Mouse (Mus musculus): ENCODE measurements around the gene Lbhd2. TPM values are rescaled to one million over a fixed set of nuclear protein-coding genes. Genes with fewer than 3 reads are reported as not detected.

Lbhd2 gene
- polyA plus RNA-seq, 1 experiment from 2014 or later: not detected

GRCm38 (mm10) chr12:111424547-111424946 is 17.9 kb downstream of the Lbhd2 start:
- no peak overlapping the region for H3K9ac ChIP-seq
- H3K4me1 ChIP-seq (replicated peaks): peaks cover 60% of the 10 kb centered on the region
- ATAC-seq (ENCODE audit: insufficient number of reproducible peaks, low FRiP score): no peak

GRCm38 (mm10) chr12:111425258-111425657 is 18.6 kb downstream of the Lbhd2 start:
- Histone ChIP-seq H3K4me1 (replicated peaks) (peaks cover 64% of the 10 kb centered on the region), H3K4me2 (no peak overlapping the region), H3K9ac (no peak overlapping the region), H3K4me3 (no peak overlapping the region), H3K27ac (ENCODE audit: poor library complexity, severe bottlenecking) (no peak overlapping the region), H3K27me3 (replicated peaks) (peaks cover 79% of the 10 kb centered on the region), H3K36me3 (no peaks in the 10 kb centered on the region), H3K9me3 (replicated peaks) (no peaks in the 10 kb centered on the region)
- ATAC-seq (ENCODE audit: insufficient number of reproducible peaks, low FRiP score): no peak
- WGBS: 5% methylated on average over 15 of the region's 15 CpGs

More at GRCm38 (mm10) chr12:111424547-111424946, 17.9 kb downstream of the Lbhd2 start:
- Histone ChIP-seq H3K36me3 (no peaks in the 10 kb centered on the region), H3K27me3 (replicated peaks) (peaks cover 79% of the 10 kb centered on the region), H3K4me2 (no peak overlapping the region), H3K4me3 (no peak overlapping the region), H3K27ac (ENCODE audit: poor library complexity, severe bottlenecking) (no peak overlapping the region), H3K9me3 (replicated peaks) (no peaks in the 10 kb centered on the region)
- 41% methylated on average over 9 of the region's 9 CpGs for WGBS

GRCm38 (mm10) chr12:111425789-111426460 is 19.3 kb downstream of the Lbhd2 start:
- 16% methylated on average over 29 of the region's 29 CpGs for WGBS
- ATAC-seq (ENCODE audit: insufficient number of reproducible peaks, low FRiP score): no peak; the same call in 1 of the 2 replicates
- no peak overlapping the region for H3K27ac ChIP-seq (ENCODE audit: poor library complexity, severe bottlenecking)
- no peaks in the 10 kb centered on the region for H3K36me3 ChIP-seq
- no peak overlapping the region for H3K4me2 ChIP-seq
- H3K4me1 ChIP-seq (replicated peaks): peaks cover 64% of the 10 kb centered on the region
- no peak overlapping the region for H3K4me3 ChIP-seq
- H3K9me3 ChIP-seq (replicated peaks): no peaks in the 10 kb centered on the region
- peaks cover 82% of the 10 kb centered on the region for H3K27me3 ChIP-seq (replicated peaks)
- H3K9ac ChIP-seq: no peak overlapping the region

GRCm38 (mm10) chr12:111427438-111428113 is 21.0 kb downstream of the Lbhd2 start:
- H3K4me1 ChIP-seq (replicated peaks): peaks cover 67% of the 10 kb centered on the region
- no peaks in the 10 kb centered on the region for H3K36me3 ChIP-seq
- H3K9ac ChIP-seq: no peak overlapping the region
- no peak overlapping the region for H3K27ac ChIP-seq (ENCODE audit: poor library complexity, severe bottlenecking)
- no peaks in the 10 kb centered on the region for H3K9me3 ChIP-seq (replicated peaks)
- ATAC-seq (ENCODE audit: insufficient number of reproducible peaks, low FRiP score): no peak
- WGBS: 52% methylated on average over 12 of the region's 12 CpGs
- H3K4me3 ChIP-seq: no peak overlapping the region
- H3K4me2 ChIP-seq: no peak overlapping the region
- peaks cover 84% of the 10 kb centered on the region for H3K27me3 ChIP-seq (replicated peaks)

GRCm38 (mm10) chr12:111428364-111428763 is 21.8 kb downstream of the Lbhd2 start:
- Histone ChIP-seq H3K9me3 (replicated peaks) (no peaks in the 10 kb centered on the region), H3K4me3 (no peak overlapping the region), H3K4me1 (replicated peaks) (peaks cover 70% of the 10 kb centered on the region), H3K27ac (ENCODE audit: poor library complexity, severe bottlenecking) (peak overlapping the region; percentile 64; the same call in 1 of the 2 replicates), H3K4me2 (peak overlapping the region; percentile 90), H3K27me3 (replicated peaks) (peaks cover 84% of the 10 kb centered on the region), H3K36me3 (no peaks in the 10 kb centered on the region), H3K9ac (no peak overlapping the region)
- WGBS: 20% methylated on average over 8 of the region's 8 CpGs
- no peak for ATAC-seq (ENCODE audit: insufficient number of reproducible peaks, low FRiP score)

- peaks cover 80% of the 10 kb centered on the region for H3K27me3 ChIP-seq (replicated peaks)
- H3K9me3 ChIP-seq (replicated peaks): no peaks in the 10 kb centered on the region
- peak overlapping the region; percentile 51 for H3K4me3 ChIP-seq
- H3K36me3 ChIP-seq: no peaks in the 10 kb centered on the region
- H3K4me1 ChIP-seq (replicated peaks): peaks cover 74% of the 10 kb centered on the region
- WGBS: under 1% methylated on average over 40 of the region's 40 CpGs
- H3K4me2 ChIP-seq: peak overlapping the region; percentile 90
- H3K27ac ChIP-seq (ENCODE audit: poor library complexity, severe bottlenecking): peak overlapping the region; percentile 64
- ATAC-seq (ENCODE audit: insufficient number of reproducible peaks, low FRiP score): no peak
- peak overlapping the region; percentile 70 for H3K9ac ChIP-seq
Observed at GRCm38 (mm10) chr12:111428961-111429911, 22.6 kb downstream of the Lbhd2 start.

- 10% methylated on average over 27 of the region's 27 CpGs for WGBS
- Histone ChIP-seq H3K36me3 (no peaks in the 10 kb centered on the region), H3K27ac (ENCODE audit: poor library complexity, severe bottlenecking) (peak overlapping the region; percentile 64), H3K9me3 (replicated peaks) (no peaks in the 10 kb centered on the region), H3K27me3 (replicated peaks) (peaks cover 76% of the 10 kb centered on the region), H3K4me1 (replicated peaks) (peaks cover 84% of the 10 kb centered on the region), H3K4me3 (peak overlapping the region; percentile 51), H3K4me2 (peak overlapping the region; percentile 90), H3K9ac (peak overlapping the region; percentile 70)
- ATAC-seq (ENCODE audit: insufficient number of reproducible peaks, low FRiP score): no peak
Observed at GRCm38 (mm10) chr12:111430049-111430867, 23.6 kb downstream of the Lbhd2 start.

GRCm38 (mm10) chr12:111430868-111431817 is 24.5 kb downstream of the Lbhd2 start:
- peak overlapping the region; percentile 90 for H3K4me2 ChIP-seq
- H3K9me3 ChIP-seq (replicated peaks): no peaks in the 10 kb centered on the region
- H3K27me3 ChIP-seq (replicated peaks): peaks cover 70% of the 10 kb centered on the region
- 30% methylated on average over 14 of the region's 14 CpGs for WGBS
- H3K36me3 ChIP-seq: no peaks in the 10 kb centered on the region
- H3K9ac ChIP-seq: peak overlapping the region; percentile 10; the same call in 1 of the 2 replicates
- peaks cover 84% of the 10 kb centered on the region for H3K4me1 ChIP-seq (replicated peaks)
- no peak for ATAC-seq (ENCODE audit: insufficient number of reproducible peaks, low FRiP score)
- peak overlapping the region; percentile 61; the same call in 1 of the 2 replicates for H3K27ac ChIP-seq (ENCODE audit: poor library complexity, severe bottlenecking)
- no peak overlapping the region for H3K4me3 ChIP-seq

- Histone ChIP-seq H3K4me1 (replicated peaks) (peaks cover 89% of the 10 kb centered on the region), H3K9me3 (replicated peaks) (no peaks in the 10 kb centered on the region), H3K36me3 (no peaks in the 10 kb centered on the region), H3K4me3 (no peak overlapping the region), H3K4me2 (no peak overlapping the region), H3K27ac (ENCODE audit: poor library complexity, severe bottlenecking) (peak overlapping the region; percentile 61), H3K27me3 (replicated peaks) (peaks cover 77% of the 10 kb centered on the region), H3K9ac (no peak overlapping the region)
- 37% methylated on average over 4 of the region's 4 CpGs for WGBS
- ATAC-seq (ENCODE audit: insufficient number of reproducible peaks, low FRiP score): peak; percentile 10; the same call in 1 of the 2 replicates
Observed at GRCm38 (mm10) chr12:111432097-111432496, 25.5 kb downstream of the Lbhd2 start.

Measured in heart, embryonic 12.5 days (tissue).